Mouse (Mus musculus) liver, embryonic 12.5 days (tissue): ENCODE measurements at regions not wholly inside any gene's neighbourhood (a gene's known extent, or its start where the extent isn't known, plus 50 kb on each side); places are given as distances from the start of the nearest gene placed in this dataset.

Experiments
- ATAC-seq: fragments of 200-750 bp; cut with Nextera tagmentation; 2 replicates; pipeline ENCODE4 v1.8.0; 2017; ENCODE audit warnings: moderate number of reproducible peaks, mild to moderate bottlenecking, moderate library complexity
- H3K27ac ChIP-seq: fragments of 300-500 bp; sonication (generic); 2 replicates; pipeline ENCODE4 v1.5.1; 2016; ENCODE audit warnings: mild to moderate bottlenecking
- H3K27me3 ChIP-seq: fragments of 300-500 bp; sonication (generic); replicated peaks from 2 replicates; pipeline ENCODE4 v1.6.1; 2016; ENCODE audit warnings: mild to moderate bottlenecking, moderate library complexity
- H3K36me3 ChIP-seq: fragments of 300-500 bp; sonication (generic); 2 replicates; pipeline ENCODE4 v1.6.1; 2016; ENCODE audit warnings: mild to moderate bottlenecking, moderate library complexity
- H3K4me1 ChIP-seq: fragments of 300-500 bp; sonication (generic); 2 replicates; pipeline ENCODE4 v1.6.1; 2016
- H3K4me2 ChIP-seq: fragments of 300-500 bp; sonication (generic); 2 replicates; pipeline ENCODE4 v1.6.1; 2016; ENCODE audit warnings: mild to moderate bottlenecking, moderate library complexity
- H3K4me3 ChIP-seq: fragments of 300-500 bp; sonication (generic); 2 replicates; pipeline ENCODE4 v1.5.1; 2016; ENCODE audit warnings: mild to moderate bottlenecking, moderate library complexity
- H3K9ac ChIP-seq: fragments of 300-500 bp; sonication (generic); 2 replicates; pipeline ENCODE4 v1.6.1; 2016; ENCODE audit warnings: mild to moderate bottlenecking, moderate library complexity
- H3K9me3 ChIP-seq: fragments of 300-500 bp; sonication (generic); replicated peaks from 2 replicates; pipeline ENCODE4 v1.6.1; 2016; ENCODE audit warnings: mild to moderate bottlenecking, moderate library complexity
- WGBS: fragments of 180-500 bp; shearing (Covaris S2); methylation state at CpG from one replicate; pipeline ENCODE4 v1.1.7; 2016; ENCODE audit not compliant: insufficient replicate concordance; 5-methylcytosine and 5-hydroxymethylcytosine counted together

DNA sequence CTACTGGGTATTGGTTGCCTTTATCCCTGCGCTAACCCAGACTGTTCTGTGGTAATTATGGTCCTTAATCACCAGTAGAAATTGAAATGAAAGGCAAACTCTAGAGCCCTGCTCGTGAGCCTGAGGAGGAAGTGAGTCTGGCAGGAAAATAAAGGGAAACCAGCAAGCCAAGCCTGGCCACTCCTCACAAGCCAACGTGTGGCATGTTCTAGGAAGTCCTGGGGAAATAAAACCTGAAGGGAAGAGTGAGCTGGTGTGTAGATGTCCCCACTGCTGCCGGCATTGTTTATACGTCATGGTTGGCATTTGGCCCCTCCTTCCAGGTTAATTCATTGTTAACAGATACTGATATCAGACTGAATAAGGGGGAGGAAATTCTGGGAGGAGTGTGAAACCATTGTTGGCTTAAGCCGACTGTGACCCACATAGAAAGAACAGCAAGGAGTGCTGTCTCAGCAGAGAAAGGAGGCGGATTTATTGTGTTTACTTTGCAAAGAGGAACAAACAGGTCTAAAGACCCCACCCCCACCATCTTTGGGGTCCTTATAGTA lies 206.6 kb upstream of the Id2 start:
- no peak for ATAC-seq
- H3K9me3 ChIP-seq: no peaks in the 10 kb centered on the region
- no peak overlapping the region for H3K9ac ChIP-seq
- no peaks in the 10 kb centered on the region for H3K36me3 ChIP-seq
- no peak overlapping the region for H3K4me3 ChIP-seq
- WGBS: 28% methylated on average over 7 of the region's 7 CpGs
- H3K4me1 ChIP-seq: peaks cover 27% of the 10 kb centered on the region
- no peak overlapping the region for H3K4me2 ChIP-seq
- no peaks in the 10 kb centered on the region for H3K27me3 ChIP-seq
- H3K27ac ChIP-seq: no peak overlapping the region

DNA sequence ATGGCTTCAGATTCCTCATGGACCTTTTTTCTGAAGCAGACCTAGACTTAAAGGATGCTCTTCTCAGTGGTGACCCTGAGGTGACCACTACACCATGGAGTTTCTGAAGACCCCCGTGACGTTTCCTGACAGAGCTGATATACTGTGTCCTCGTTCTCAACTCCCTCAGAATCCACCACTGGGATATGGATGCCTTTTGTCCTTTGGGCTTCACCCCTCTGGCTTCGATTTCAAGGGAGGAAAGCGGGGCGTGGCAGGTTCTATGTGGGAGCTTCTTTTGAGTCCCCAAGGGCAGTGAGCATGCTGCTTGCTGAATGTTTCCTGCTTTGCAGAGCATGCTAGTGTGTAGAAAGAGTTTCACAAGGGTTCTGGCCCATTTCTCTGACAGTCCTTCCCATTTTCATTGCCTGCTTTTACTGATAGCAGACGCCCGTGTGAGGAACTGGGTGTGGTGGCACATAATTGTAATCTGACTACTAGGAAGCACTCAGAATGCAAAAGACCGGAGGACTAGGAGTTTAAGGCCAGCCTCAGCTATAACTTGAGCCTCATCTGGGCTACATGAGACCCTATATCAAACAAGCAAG lies 204.0 kb upstream of the Id2 start:
- Histone ChIP-seq H3K4me2 (no peak overlapping the region), H3K4me1 (peaks cover 31% of the 10 kb centered on the region), H3K4me3 (no peak overlapping the region), H3K36me3 (no peaks in the 10 kb centered on the region), H3K9ac (no peak overlapping the region), H3K9me3 (no peaks in the 10 kb centered on the region), H3K27ac (no peak overlapping the region), H3K27me3 (no peaks in the 10 kb centered on the region)
- 34% methylated on average over 9 of the region's 9 CpGs for WGBS
- ATAC-seq: no peak

DNA sequence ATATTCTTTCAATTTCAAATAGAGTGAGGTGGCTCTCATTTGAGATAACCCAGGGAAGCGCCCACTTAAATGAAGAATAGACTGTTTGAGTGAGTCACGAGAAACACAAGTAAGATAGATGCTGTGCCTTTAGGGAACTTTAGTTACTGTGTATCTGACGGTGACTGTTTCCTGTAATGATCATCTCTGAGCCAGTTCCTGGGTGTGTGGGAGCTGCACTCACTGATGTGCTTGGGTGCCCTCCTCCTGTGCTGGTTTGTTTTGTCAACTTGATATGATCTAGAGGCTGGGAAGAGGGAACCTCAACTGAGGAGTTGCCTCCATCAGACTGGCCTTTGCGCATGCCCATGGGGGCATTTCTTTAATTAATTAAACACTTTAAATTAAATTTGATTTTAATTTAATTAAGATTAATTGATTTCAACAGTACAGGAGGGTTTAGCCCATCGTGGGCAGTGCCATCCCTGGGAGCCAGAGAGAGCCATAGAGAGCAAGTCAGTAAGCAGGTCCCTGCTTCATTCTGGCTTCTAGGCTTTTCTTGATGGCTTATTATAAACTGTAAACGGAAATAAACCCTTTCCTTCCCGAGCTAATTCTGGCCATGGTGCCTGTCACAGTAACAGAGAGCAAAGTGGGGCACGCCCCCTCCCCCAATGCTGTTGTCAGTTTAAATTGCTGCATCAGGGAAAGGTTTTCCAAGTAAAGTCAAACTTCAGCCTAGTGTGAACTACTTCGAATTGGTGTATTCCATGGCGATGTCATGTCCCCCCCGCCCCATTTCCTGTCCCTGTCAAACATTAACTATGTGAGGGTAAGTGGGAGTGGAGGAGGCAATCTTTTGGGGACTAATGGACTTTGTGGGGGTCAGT lies 202.9 kb upstream of the Id2 start:
- H3K27me3 ChIP-seq: no peaks in the 10 kb centered on the region
- no peak overlapping the region for H3K27ac ChIP-seq
- no peak overlapping the region for H3K9ac ChIP-seq
- H3K4me1 ChIP-seq: peaks cover 35% of the 10 kb centered on the region
- H3K4me3 ChIP-seq: no peak overlapping the region
- WGBS: 39% methylated on average over 11 of the region's 11 CpGs
- H3K9me3 ChIP-seq: no peaks in the 10 kb centered on the region
- H3K4me2 ChIP-seq: no peak overlapping the region
- no peak for ATAC-seq
- no peaks in the 10 kb centered on the region for H3K36me3 ChIP-seq

DNA sequence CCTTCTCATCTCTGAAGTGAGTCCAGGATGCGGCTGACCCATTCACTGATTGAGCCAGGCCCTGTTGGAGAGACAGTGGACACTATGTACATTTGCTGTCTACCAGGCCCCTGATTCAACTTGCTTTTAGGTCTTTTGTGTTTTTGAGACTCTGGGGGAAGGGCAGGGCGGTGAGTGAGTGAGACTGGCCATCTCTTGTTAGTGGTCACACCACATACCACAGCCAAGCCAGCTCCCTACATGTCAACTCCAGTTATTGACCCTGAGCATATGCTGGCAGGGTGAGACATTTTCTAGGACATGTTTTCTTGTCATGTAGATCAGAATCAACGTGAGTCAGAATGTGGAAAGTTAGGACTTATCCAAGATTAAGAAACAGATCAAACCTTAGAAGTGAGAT lies 201.8 kb upstream of the Id2 start:
- 81% methylated on average over 3 of the region's 3 CpGs for WGBS
- H3K4me3 ChIP-seq: no peak overlapping the region
- no peaks in the 10 kb centered on the region for H3K9me3 ChIP-seq
- no peak overlapping the region for H3K27ac ChIP-seq
- no peaks in the 10 kb centered on the region for H3K27me3 ChIP-seq
- H3K36me3 ChIP-seq: no peaks in the 10 kb centered on the region
- H3K4me2 ChIP-seq: no peak overlapping the region
- no peak overlapping the region for H3K9ac ChIP-seq
- peaks cover 44% of the 10 kb centered on the region for H3K4me1 ChIP-seq
- no peak for ATAC-seq

DNA sequence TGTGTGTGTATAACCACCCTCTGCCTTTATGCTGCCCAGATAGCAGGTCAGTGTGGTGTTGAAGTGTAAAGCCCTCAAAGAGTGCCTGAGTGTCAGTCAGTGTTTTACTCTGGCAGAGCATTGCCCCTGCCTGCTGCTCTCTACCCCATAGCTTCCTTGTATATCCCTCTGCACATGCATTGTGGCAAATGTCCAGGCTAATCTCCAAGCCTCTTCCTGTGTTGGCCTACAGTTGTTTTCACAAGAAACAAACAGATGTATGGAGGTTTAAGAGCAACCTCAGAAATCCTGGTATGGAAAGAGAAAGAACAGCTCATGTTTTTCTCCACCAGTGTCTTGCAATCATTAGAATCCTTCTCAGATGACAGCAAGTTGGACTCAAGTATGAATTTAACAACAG lies 201.0 kb upstream of the Id2 start:
- H3K4me1 ChIP-seq: peaks cover 45% of the 10 kb centered on the region
- no peak overlapping the region for H3K9ac ChIP-seq
- no peak overlapping the region for H3K4me2 ChIP-seq
- no peaks in the 10 kb centered on the region for H3K27me3 ChIP-seq
- H3K9me3 ChIP-seq: no peaks in the 10 kb centered on the region
- no peak for ATAC-seq
- H3K36me3 ChIP-seq: no peaks in the 10 kb centered on the region
- no peak overlapping the region for H3K4me3 ChIP-seq
- no peak overlapping the region for H3K27ac ChIP-seq

DNA sequence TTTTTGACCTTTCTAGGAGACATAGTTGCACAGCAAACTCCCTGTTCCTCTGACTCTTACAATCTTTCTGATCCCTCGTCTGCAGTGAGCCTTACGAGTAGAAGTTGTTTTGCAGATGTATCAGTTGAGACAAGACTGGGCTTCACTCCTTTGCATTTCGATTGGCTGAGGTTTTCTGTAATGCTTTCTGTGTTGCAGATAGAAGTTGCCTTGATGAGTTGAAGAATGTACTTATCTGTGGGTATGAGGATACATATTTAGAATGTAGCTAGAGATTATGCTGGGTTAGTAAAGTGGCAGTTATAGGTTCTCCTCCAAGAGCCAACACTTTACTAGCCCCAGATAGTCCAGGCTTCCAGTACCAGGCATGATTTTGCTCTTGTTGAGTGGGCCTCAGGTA lies 199.7 kb upstream of the Id2 start:
- Histone ChIP-seq H3K4me3 (no peak overlapping the region), H3K27ac (no peak overlapping the region), H3K27me3 (no peaks in the 10 kb centered on the region), H3K4me2 (no peak overlapping the region), H3K4me1 (peaks cover 45% of the 10 kb centered on the region), H3K36me3 (no peaks in the 10 kb centered on the region), H3K9ac (no peak overlapping the region), H3K9me3 (no peaks in the 10 kb centered on the region)
- no peak for ATAC-seq
- 36% methylated on average over 3 of the region's 3 CpGs for WGBS

DNA sequence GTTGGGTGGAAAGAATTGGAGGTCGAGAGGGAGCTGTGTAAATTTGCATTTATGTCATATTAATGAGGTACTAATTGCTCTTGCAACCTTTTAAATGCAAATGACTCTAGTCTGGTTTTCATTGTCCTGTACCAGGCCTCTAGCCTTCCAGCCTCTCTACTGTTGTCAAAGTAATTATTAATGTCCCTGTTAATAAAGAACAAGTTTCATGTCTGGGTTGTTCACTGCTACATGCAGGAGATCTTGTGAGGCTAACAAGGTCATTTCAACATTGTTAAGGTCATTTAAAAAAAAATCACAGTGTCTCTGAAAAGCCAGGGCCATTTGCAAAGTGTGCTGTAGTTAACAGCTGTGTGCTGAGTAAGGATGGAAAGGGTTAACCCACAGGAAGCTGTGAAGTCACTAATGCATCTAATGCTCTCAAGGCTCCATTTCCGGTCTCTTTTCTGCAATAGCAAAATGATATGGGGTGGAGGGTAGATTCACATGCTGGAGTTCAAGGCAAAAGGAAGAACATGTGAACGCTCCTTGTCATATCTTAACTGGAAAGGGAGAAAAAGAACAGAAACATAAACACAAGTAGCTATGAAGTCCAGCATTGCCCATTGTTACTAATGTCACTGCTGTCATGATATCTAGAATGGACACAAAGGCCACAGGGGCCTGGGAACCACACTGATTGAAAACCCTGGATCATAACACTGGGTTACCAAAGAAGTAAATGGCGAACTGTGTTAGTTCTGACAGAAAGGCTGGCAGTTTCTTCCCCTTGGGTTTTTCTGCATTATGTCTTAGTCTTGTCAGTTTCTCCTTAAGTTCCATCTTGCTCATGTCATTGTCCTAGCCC lies 197.5 kb upstream of the Id2 start:
- Histone ChIP-seq H3K9ac (no peak overlapping the region), H3K4me2 (no peak overlapping the region), H3K36me3 (no peaks in the 10 kb centered on the region), H3K9me3 (no peaks in the 10 kb centered on the region), H3K4me1 (peaks cover 24% of the 10 kb centered on the region), H3K4me3 (no peak overlapping the region), H3K27me3 (no peaks in the 10 kb centered on the region), H3K27ac (0 out of 2 replicates have a peak overlapping the region, but pooled peaks have one; percentile 9)
- WGBS: 46% methylated on average over 4 of the region's 4 CpGs
- ATAC-seq: no peak

DNA sequence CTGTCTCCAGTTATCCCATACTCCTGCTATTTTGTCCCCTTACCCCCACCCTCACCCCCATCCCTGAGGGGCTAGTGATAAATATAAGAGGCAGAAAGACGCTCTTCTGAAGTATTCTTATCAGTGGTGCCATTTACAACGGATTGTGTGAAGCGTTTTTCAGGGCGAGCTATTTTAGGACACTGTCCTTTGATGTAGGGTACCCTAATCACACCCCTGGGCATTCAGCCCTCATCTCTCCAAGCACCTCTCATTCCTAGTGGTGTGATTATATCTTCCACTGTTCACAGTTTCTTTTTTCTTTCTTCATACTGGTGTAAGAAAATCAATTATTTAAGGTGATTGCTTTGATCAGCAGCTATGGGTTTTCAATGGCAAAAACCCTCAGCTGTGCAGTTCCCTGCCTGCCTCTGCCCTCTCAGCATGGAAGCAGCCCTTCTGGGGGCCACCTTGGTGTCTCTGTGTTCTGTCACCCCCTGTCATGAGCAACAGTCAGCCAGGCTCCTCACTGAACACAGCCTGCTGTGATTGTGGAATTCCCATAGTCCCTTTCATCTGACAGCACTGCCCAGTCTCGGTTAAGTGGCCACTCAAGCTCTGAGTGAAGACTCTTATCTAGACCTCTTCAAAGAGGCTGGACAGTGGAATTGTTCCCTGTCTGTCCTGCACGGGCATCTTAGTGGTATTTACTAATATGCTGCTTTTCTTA lies 196.7 kb upstream of the Id2 start:
- no peaks in the 10 kb centered on the region for H3K27me3 ChIP-seq
- H3K9me3 ChIP-seq: no peaks in the 10 kb centered on the region
- H3K4me1 ChIP-seq: peaks cover 24% of the 10 kb centered on the region
- no peak overlapping the region for H3K4me3 ChIP-seq
- H3K4me2 ChIP-seq: no peak overlapping the region
- no peak overlapping the region for H3K9ac ChIP-seq
- 20% methylated on average over 6 of the region's 6 CpGs for WGBS
- no peaks in the 10 kb centered on the region for H3K36me3 ChIP-seq
- ATAC-seq: no peak
- H3K27ac ChIP-seq: no peak overlapping the region

DNA sequence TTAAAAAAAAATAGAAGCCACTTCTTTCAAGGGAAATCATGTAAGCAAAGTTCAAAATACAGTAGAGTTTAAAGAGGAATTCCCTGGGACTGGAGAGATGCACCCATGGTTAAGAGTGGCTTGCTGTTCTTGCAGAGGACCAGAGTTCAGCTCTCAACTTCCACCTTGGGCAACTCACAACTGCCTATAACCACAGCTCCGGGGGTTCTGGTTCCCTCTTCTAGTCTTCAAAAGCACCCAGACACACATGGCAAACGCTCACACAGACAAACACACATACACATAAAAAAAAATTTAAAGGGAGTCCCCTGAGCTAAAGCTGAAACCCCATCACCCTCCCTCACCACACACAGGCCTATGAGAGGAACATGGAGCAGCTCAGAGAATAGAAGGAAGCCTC lies 192.4 kb upstream of the Id2 start:
- Histone ChIP-seq H3K4me1 (peaks cover 12% of the 10 kb centered on the region), H3K27ac (no peak overlapping the region), H3K27me3 (no peaks in the 10 kb centered on the region), H3K4me2 (no peak overlapping the region), H3K9me3 (no peaks in the 10 kb centered on the region), H3K9ac (no peak overlapping the region), H3K36me3 (no peaks in the 10 kb centered on the region), H3K4me3 (no peak overlapping the region)
- 31% methylated on average over 2 of the region's 2 CpGs for WGBS
- no peak for ATAC-seq

DNA sequence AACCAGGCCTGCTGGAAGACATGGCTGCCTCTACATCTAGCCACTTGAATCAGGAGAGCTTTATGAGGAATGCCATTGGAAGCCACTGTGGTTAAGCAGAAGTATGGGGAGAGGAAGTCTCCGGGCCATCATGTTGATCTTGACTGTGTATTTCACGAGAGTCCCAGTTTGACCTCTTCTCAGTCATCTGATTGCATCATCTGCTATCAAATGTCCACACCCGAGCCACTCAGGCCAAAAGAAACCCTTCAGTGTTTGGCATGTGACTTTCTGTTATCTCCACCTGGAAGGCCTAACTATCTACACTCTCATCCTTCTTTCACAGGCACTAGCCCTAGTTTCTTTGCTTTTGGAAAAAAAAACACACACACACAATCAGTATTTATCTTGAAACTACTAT lies 186.9 kb upstream of the Id2 start:
- H3K9me3 ChIP-seq: no peaks in the 10 kb centered on the region
- H3K4me2 ChIP-seq: no peak overlapping the region
- H3K27ac ChIP-seq: no peak overlapping the region
- 12% methylated on average over 3 of the region's 3 CpGs for WGBS
- H3K4me3 ChIP-seq: no peak overlapping the region
- no peaks in the 10 kb centered on the region for H3K36me3 ChIP-seq
- no peak for ATAC-seq
- H3K9ac ChIP-seq: no peak overlapping the region
- no peaks in the 10 kb centered on the region for H3K27me3 ChIP-seq
- peaks cover 5% of the 10 kb centered on the region; the same call in 1 of the 2 replicates for H3K4me1 ChIP-seq

DNA sequence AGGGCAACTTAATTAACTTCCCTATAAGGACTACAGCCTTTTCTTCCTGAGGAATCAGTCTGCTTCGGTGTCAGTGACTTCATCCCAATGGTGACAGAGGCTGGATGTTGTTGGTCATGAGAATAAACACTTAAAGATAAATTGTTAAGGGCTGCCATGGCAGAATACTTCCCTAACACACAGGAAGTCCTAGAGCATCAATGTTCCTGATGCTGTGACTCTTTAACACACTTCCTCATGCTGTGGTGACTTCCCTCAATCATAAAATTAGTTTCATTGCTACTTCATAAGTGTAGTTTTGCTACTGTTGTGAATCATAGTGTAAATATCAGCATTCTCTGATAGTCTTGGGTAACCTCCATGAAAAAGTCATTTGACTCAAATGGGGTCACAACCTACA lies 184.5 kb upstream of the Id2 start:
- Histone ChIP-seq H3K36me3 (no peaks in the 10 kb centered on the region), H3K9ac (no peak overlapping the region), H3K4me3 (no peak overlapping the region), H3K27me3 (no peaks in the 10 kb centered on the region), H3K9me3 (no peaks in the 10 kb centered on the region), H3K4me2 (no peak overlapping the region), H3K4me1 (peaks cover 5% of the 10 kb centered on the region; the same call in 1 of the 2 replicates), H3K27ac (no peak overlapping the region)
- WGBS: 26% methylated on average over 1 of the region's 1 CpGs
- ATAC-seq: no peak
